Mouse (Mus musculus): Measurements from ENCODE around the gene Cers3. TPM values are rescaled to one million over a fixed set of nuclear protein-coding genes. Genes with fewer than 3 reads are reported as not detected.

Gene Cers3
- total and polyA plus RNA-seq, 3 experiments: 0.04 TPM; not detected in 2

- H3K36me3 ChIP-seq (ENCODE audit: control insufficient read depth in 1 of 2, insufficient read depth in 2 of 2, low read length in 2 of 2): no peaks in the 10 kb centered on the region
- DNase-seq (ENCODE audit: low read depth, low spot score): no peak
- no peaks in the 10 kb centered on the region for H3K9me3 ChIP-seq (replicated peaks; ENCODE audit: insufficient read depth, low read length)
- H3K4me1 ChIP-seq (ENCODE audit: control insufficient read depth in 1 of 2, insufficient read depth in 2 of 2, low read length in 2 of 2): peaks cover 0 to 4% of the 10 kb centered on the region in 2 experiments; a peak in 1 of 4 replicates
- H3K27ac ChIP-seq (ENCODE audit: control insufficient read depth, low read depth, low read length): no peak overlapping the region
- no peak overlapping the region for H3K9ac ChIP-seq (ENCODE audit: control insufficient read depth, low read depth, low read length, poor library complexity, severe bottlenecking)
- TF ChIP-seq CHD2 (IDR thresholded peaks at IDR 0.05; ENCODE audit: low read length) (no peak), POLR2AphosphoS2 (IDR thresholded peaks at IDR 0.05; ENCODE audit: low read length) (no peak), ZKSCAN1 (IDR thresholded peaks at IDR 0.05; ENCODE audit: low read depth, low read length) (no peak), UBTF (IDR thresholded peaks at IDR 0.05; ENCODE audit: borderline replicate concordance, insufficient read depth, low read depth, low read length) (no peak), POLR2A (IDR thresholded peaks at IDR 0.05; ENCODE audit: control insufficient read depth in 1 of 2, insufficient read depth in 1 of 2, low read depth in 1 of 2, low read length in 2 of 2, poor library complexity in 1 of 2) (no peak), JUND (IDR thresholded peaks at IDR 0.05; ENCODE audit: low read depth, low read length) (no peak), NELFE (IDR thresholded peaks at IDR 0.05; ENCODE audit: low read depth, low read length) (no peak), USF1 (IDR thresholded peaks at IDR 0.05; ENCODE audit: low read depth, low read length) (no peak), ZNF384 (IDR thresholded peaks at IDR 0.05; ENCODE audit: low read depth, low read length) (no peak), TCF12 (IDR thresholded peaks at IDR 0.05; ENCODE audit: low read depth, low read length) (no peak), GABPA (IDR thresholded peaks at IDR 0.05; ENCODE audit: low read depth, low read length) (no peak), POLR2AphosphoS5 (IDR thresholded peaks at IDR 0.05; ENCODE audit: borderline replicate concordance, low read depth, low read length) (no peak), SMC3 (IDR thresholded peaks at IDR 0.05; ENCODE audit: low read depth, low read length) (no peak), E2F4 (IDR thresholded peaks at IDR 0.05; ENCODE audit: borderline replicate concordance, low read depth, low read length) (no peak), RAD21 (IDR thresholded peaks at IDR 0.05; ENCODE audit: low read depth, low read length) (no peak), HCFC1 (IDR thresholded peaks at IDR 0.05; ENCODE audit: low read depth, low read length) (no peak)
- peak overlapping the region in 1 of 2 experiments; percentile 50; a peak in 2 of 4 replicates for H3K4me3 ChIP-seq (ENCODE audit: control insufficient read depth in 1 of 2, insufficient read depth in 1 of 2, low read depth in 2 of 2, low read length in 2 of 2)
- H3K79me2 ChIP-seq (ENCODE audit: control insufficient read depth, insufficient read depth, low read length, poor library complexity): no peaks in the 10 kb centered on the region
- H3K27me3 ChIP-seq (ENCODE audit: control insufficient read depth in 1 of 2, insufficient read depth in 2 of 2, low read length in 2 of 2): no peaks in the 10 kb centered on the region
Observed at GRCm38 (mm10) chr7:66840008-66840719, 96.9 kb downstream of the Cers3 start.

- DNase-seq (ENCODE audit: low read depth, low spot score): no peak
- Histone ChIP-seq H3K4me1 (ENCODE audit: control insufficient read depth in 1 of 2, insufficient read depth in 2 of 2, low read length in 2 of 2) (peaks cover 0 to 4% of the 10 kb centered on the region in 2 experiments; a peak in 1 of 4 replicates), H3K27ac (ENCODE audit: control insufficient read depth, low read depth, low read length) (no peak overlapping the region), H3K36me3 (ENCODE audit: control insufficient read depth in 1 of 2, insufficient read depth in 2 of 2, low read length in 2 of 2) (no peaks in the 10 kb centered on the region), H3K4me3 (ENCODE audit: control insufficient read depth in 1 of 2, insufficient read depth in 1 of 2, low read depth in 2 of 2, low read length in 2 of 2) (no peak overlapping the region), H3K27me3 (ENCODE audit: control insufficient read depth in 1 of 2, insufficient read depth in 2 of 2, low read length in 2 of 2) (no peaks in the 10 kb centered on the region), H3K79me2 (ENCODE audit: control insufficient read depth, insufficient read depth, low read length, poor library complexity) (no peaks in the 10 kb centered on the region), H3K9me3 (replicated peaks; ENCODE audit: insufficient read depth, low read length) (no peaks in the 10 kb centered on the region), H3K9ac (ENCODE audit: control insufficient read depth, low read depth, low read length, poor library complexity, severe bottlenecking) (no peak overlapping the region)
- no peak for TF ChIP-seq MAX (IDR thresholded peaks at IDR 0.05; ENCODE audit: low read length)
- TF ChIP-seq EP300 (IDR thresholded peaks at IDR 0.05; ENCODE audit: low read depth in 1 of 2, low read length in 2 of 2): no peak
- TF ChIP-seq ELF1 (IDR thresholded peaks at IDR 0.05; ENCODE audit: low read depth, low read length): no peak
- TF ChIP-seq KAT2A (conservative IDR thresholded peaks at IDR 0.05; ENCODE audit: low read depth, low read length): no peak
- TF ChIP-seq HCFC1 (IDR thresholded peaks at IDR 0.05; ENCODE audit: low read depth, low read length): no peak
- no peak for TF ChIP-seq UBTF (IDR thresholded peaks at IDR 0.05; ENCODE audit: borderline replicate concordance, insufficient read depth, low read depth, low read length)
- no peak for TF ChIP-seq MYC (IDR thresholded peaks at IDR 0.05; ENCODE audit: low read depth, low read length)
- no peak for TF ChIP-seq E2F4 (IDR thresholded peaks at IDR 0.05; ENCODE audit: borderline replicate concordance, low read depth, low read length)
- TF ChIP-seq RCOR1 (IDR thresholded peaks at IDR 0.05; ENCODE audit: low read depth, low read length): no peak
- TF ChIP-seq MEF2A (IDR thresholded peaks at IDR 0.05; ENCODE audit: extremely low read depth, insufficient replicate concordance, low read depth, low read length, poor library complexity, severe bottlenecking): no peak
- no peak for TF ChIP-seq TCF12 (IDR thresholded peaks at IDR 0.05; ENCODE audit: low read depth, low read length)
- TF ChIP-seq ZNF384 (IDR thresholded peaks at IDR 0.05; ENCODE audit: low read depth, low read length): no peak
- no peak for TF ChIP-seq USF1 (IDR thresholded peaks at IDR 0.05; ENCODE audit: low read depth, low read length)
- TF ChIP-seq MXI1 (IDR thresholded peaks at IDR 0.05; ENCODE audit: low read depth, low read length): no peak
- no peak for TF ChIP-seq CTCF (IDR thresholded peaks at IDR 0.05 in 2 of 3, conservative IDR thresholded peaks at IDR 0.05 in 1 of 3; ENCODE audit: control insufficient read depth in 1 of 3, insufficient read depth in 1 of 3, low read depth in 2 of 3, low read length in 3 of 3, poor library complexity in 1 of 3, severe bottlenecking in 1 of 3)
- no peak for TF ChIP-seq POLR2A (IDR thresholded peaks at IDR 0.05; ENCODE audit: control insufficient read depth in 1 of 2, insufficient read depth in 1 of 2, low read depth in 1 of 2, low read length in 2 of 2, poor library complexity in 1 of 2)
Observed at GRCm38 (mm10) chr7:66841165-66841564, 97.9 kb downstream of the Cers3 start.

Measured in MEL (cell line).